Mouse (Mus musculus) liver, embryonic 15.5 days (tissue): ENCODE measurements around the gene Nbeal1. TPM values are rescaled to one million over a fixed set of nuclear protein-coding genes. Genes with fewer than 3 reads are reported as not detected.
"Not testable (repeated sequence)": the region's sequence is repeated elsewhere in the genome, so short reads cannot be mapped to it uniquely, and the experiment has no call there.

Experiments used
- ATAC-seq: fragments of 200-750 bp; cut with Nextera tagmentation; 2 replicates; pipeline ENCODE4 v1.8.0; 2017; ENCODE audit warnings: moderate number of reproducible peaks, mild to moderate bottlenecking, moderate library complexity; ENCODE audit not compliant: insufficient read depth
- H3K27ac ChIP-seq: fragments of 300-500 bp; sonication (generic); replicated peaks from 2 replicates; pipeline ENCODE4 v1.5.1; 2015; ENCODE audit warnings: mild to moderate bottlenecking, inconsistent platforms
- H3K27me3 ChIP-seq: fragments of 300-500 bp; sonication (generic); 2 replicates; pipeline ENCODE4 v1.6.1; 2015; ENCODE audit warnings: mild to moderate bottlenecking, inconsistent platforms
- H3K36me3 ChIP-seq: fragments of 300-500 bp; sonication (generic); replicated peaks from 2 replicates; pipeline ENCODE4 v1.6.1; 2015; ENCODE audit warnings: moderate library complexity, mild to moderate bottlenecking, inconsistent platforms
- H3K4me1 ChIP-seq: fragments of 300-500 bp; sonication (generic); replicated peaks from 2 replicates; pipeline ENCODE4 v1.6.1; 2015; ENCODE audit warnings: inconsistent platforms
- H3K4me2 ChIP-seq: fragments of 300-500 bp; sonication (generic); 2 replicates; pipeline ENCODE4 v1.6.1; 2015; ENCODE audit warnings: moderate library complexity, mild to moderate bottlenecking, inconsistent platforms
- H3K4me3 ChIP-seq: fragments of 300-500 bp; sonication (generic); replicated peaks from 2 replicates; pipeline ENCODE4 v1.5.1; 2015; ENCODE audit warnings: mild to moderate bottlenecking, inconsistent platforms
- H3K9ac ChIP-seq: fragments of 300-500 bp; sonication (generic); 2 replicates; pipeline ENCODE4 v1.6.1; 2015; ENCODE audit warnings: moderate library complexity, mild to moderate bottlenecking, inconsistent platforms
- H3K9me3 ChIP-seq: fragments of 300-500 bp; sonication (generic); replicated peaks from 2 replicates; pipeline ENCODE4 v1.6.1; 2016; ENCODE audit warnings: inconsistent platforms
- WGBS: fragments of 180-500 bp; shearing (Covaris S2); methylation state at CpG from one replicate; pipeline ENCODE4 v1.1.7; 2015; ENCODE audit warnings: mixed read lengths; ENCODE audit not compliant: insufficient replicate concordance; 5-methylcytosine and 5-hydroxymethylcytosine counted together
- polyA plus RNA-seq: library from polyadenylated mRNA; unstranded; fragments of >200 nt; fragmentation: Nextera tagmentation; extraction: Ambion mirVana; gene quantifications from 2 replicates; pipeline ENCODE4 v1.2.1, GENCODE M21; 2015

Nbeal1 gene
- 1.3 and 1.5 TPM in 2 replicates for polyA plus RNA-seq

GRCm38 (mm10) chr1:60179932-60180783, at the start of gene Nbeal1:
TSS of gene Nbeal1 (plus strand) at chr1:60180599.
- H3K4me3 ChIP-seq: peak within 1 kb of the TSS; percentile 82
- peak; percentile 99 for ATAC-seq
- H3K4me2 ChIP-seq: peak within 1 kb of the TSS; percentile 96
- peak within 1 kb of the TSS; percentile 82 for H3K9ac ChIP-seq
- no peaks in the 10 kb centered on the region for H3K36me3 ChIP-seq
- WGBS: 1% methylated on average over 72 of the region's 74 CpGs
- peak within 1 kb of the TSS; percentile 83 for H3K27ac ChIP-seq
- peaks cover 16% of the 10 kb centered on the region for H3K4me1 ChIP-seq
- H3K27me3 ChIP-seq: no peaks in the 10 kb centered on the region
- no peaks in the 10 kb centered on the region for H3K9me3 ChIP-seq

- Histone ChIP-seq H3K36me3 (no peaks in the 10 kb centered on the region), H3K4me1 (no peaks in the 10 kb centered on the region), H3K4me2 (no peak overlapping the region), H3K27me3 (no peaks in the 10 kb centered on the region), H3K4me3 (no peak overlapping the region), H3K9me3 (no peaks in the 10 kb centered on the region), H3K27ac (no peak overlapping the region), H3K9ac (no peak overlapping the region)
- WGBS: 64% methylated on average over 9 of the region's 9 CpGs
- no peak for ATAC-seq
Observed at GRCm38 (mm10) chr1:60137346-60137745, 43.1 kb upstream of the Nbeal1 start.

DNA sequence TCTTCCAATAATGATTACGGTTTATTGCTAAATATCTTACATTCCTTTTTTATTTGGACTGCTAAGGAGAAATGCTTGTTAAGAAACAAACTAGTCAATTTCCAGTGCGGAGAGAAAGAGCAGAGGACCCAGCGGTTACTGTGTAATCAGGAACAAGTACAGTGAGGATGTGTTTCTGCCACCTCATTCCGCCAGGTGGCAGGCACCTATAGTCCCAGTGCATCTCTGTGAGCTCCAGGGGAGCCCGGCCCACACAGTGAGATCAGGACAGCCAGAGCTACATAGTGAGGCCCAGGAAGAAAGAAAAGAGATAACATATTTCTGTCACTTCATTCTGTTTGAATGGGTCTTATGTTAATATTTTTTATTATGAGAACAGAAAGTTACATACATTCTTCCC, 27.7 kb upstream of the Nbeal1 start:
- ATAC-seq: no peak
- Histone ChIP-seq H3K4me3 (no peak overlapping the region), H3K27ac (no peak overlapping the region), H3K4me1 (no peaks in the 10 kb centered on the region), H3K4me2 (no peak overlapping the region), H3K9me3 (no peaks in the 10 kb centered on the region), H3K9ac (no peak overlapping the region), H3K27me3 (no peaks in the 10 kb centered on the region), H3K36me3 (no peaks in the 10 kb centered on the region)
- 66% methylated on average over 5 of the region's 5 CpGs for WGBS

DNA sequence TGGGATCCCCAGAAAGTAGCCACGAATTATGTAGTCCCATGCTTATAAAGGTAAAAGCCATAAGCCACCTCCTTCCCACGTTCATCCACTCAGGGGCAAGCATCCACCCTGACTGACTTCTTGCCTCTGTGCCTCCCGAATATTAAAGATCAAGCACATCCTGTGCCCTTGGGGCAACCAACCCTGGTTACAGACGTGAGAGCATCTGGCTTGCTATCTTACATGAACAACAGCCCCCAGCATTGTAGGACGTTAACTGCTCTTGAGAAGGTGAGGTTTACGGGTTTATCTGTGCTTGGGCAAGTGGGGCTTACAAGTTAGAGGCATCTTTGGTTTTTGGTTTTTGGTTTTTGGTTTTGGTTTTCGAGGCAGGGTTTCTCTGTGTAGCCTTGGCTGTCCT, 23.7 kb upstream of the Nbeal1 start:
- ATAC-seq: no peak
- 41% methylated on average over 7 of the region's 7 CpGs for WGBS
- Histone ChIP-seq H3K4me2 (no peak overlapping the region), H3K4me1 (no peaks in the 10 kb centered on the region), H3K27me3 (no peaks in the 10 kb centered on the region), H3K9me3 (no peaks in the 10 kb centered on the region), H3K9ac (no peak overlapping the region), H3K36me3 (no peaks in the 10 kb centered on the region), H3K27ac (no peak overlapping the region), H3K4me3 (no peak overlapping the region)

GRCm38 (mm10) chr1:60158411-60158810, 22.0 kb upstream of the Nbeal1 start:
- Histone ChIP-seq H3K9me3 (no peaks in the 10 kb centered on the region), H3K4me2 (no peak overlapping the region), H3K4me1 (no peaks in the 10 kb centered on the region), H3K9ac (no peak overlapping the region), H3K36me3 (no peaks in the 10 kb centered on the region), H3K27ac (no peak overlapping the region), H3K27me3 (no peaks in the 10 kb centered on the region), H3K4me3 (no peak overlapping the region)
- 30% methylated on average over 3 of the region's 3 CpGs for WGBS
- ATAC-seq: no peak

DNA sequence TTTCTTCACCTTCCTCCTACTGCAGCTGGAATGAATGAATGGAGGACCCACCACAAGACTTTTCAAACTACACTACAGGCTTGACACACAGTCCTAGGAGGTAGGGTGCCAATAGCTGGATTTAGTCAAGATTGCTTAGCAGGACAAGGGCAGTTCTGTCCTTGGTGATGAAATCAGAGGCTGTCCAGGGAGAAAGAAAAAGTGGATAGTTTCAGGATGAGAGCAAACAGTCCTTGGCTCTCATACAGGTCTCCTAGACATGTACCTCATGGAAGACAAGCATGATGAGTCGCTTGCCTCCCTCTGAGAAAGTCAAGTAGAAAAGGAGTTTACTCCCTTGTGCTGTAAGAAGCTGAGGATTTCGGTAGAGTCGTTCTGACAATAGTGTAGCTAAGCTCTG, 16.7 kb upstream of the Nbeal1 start:
- Histone ChIP-seq H3K4me1 (no peaks in the 10 kb centered on the region), H3K4me3 (no peak overlapping the region), H3K27me3 (no peaks in the 10 kb centered on the region), H3K4me2 (no peak overlapping the region), H3K36me3 (no peaks in the 10 kb centered on the region), H3K27ac (no peak overlapping the region), H3K9me3 (no peaks in the 10 kb centered on the region), H3K9ac (no peak overlapping the region)
- no peak for ATAC-seq
- 64% methylated on average over 3 of the region's 3 CpGs for WGBS

- 62% methylated on average over 2 of the region's 2 CpGs for WGBS
- Histone ChIP-seq H3K4me1 (no peaks in the 10 kb centered on the region), H3K27ac (no peak overlapping the region), H3K36me3 (no peaks in the 10 kb centered on the region), H3K9ac (no peak overlapping the region), H3K4me2 (no peak overlapping the region), H3K27me3 (no peaks in the 10 kb centered on the region), H3K9me3 (no peaks in the 10 kb centered on the region), H3K4me3 (no peak overlapping the region)
- no peak for ATAC-seq
Observed at GRCm38 (mm10) chr1:60169626-60170025, 10.8 kb upstream of the Nbeal1 start.

DNA sequence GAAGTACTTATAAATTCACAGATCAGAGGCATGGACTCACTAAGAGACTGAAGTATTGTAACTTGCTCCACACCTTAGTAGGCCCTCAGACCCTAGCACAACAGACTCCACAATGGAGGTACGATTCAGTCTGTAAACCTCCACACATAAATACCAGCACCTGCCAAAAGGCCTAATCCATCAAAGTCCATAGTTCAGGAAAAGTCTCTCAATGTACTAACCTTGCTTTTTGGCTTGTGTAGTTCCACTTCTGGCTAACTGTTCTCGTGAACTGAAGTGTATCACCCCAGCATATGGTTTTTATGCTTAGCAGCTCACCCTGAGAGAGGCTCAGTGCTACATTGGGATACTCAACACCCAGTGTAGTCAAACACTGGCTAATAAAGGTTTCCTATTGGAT, 10.1 kb upstream of the Nbeal1 start:
- no peak for ATAC-seq
- Histone ChIP-seq H3K4me1 (no peaks in the 10 kb centered on the region), H3K9ac (no peak overlapping the region), H3K36me3 (no peaks in the 10 kb centered on the region), H3K4me3 (no peak overlapping the region), H3K27ac (no peak overlapping the region), H3K9me3 (no peaks in the 10 kb centered on the region), H3K27me3 (no peaks in the 10 kb centered on the region), H3K4me2 (no peak overlapping the region)
- WGBS: 59% methylated on average over 2 of the region's 2 CpGs

GRCm38 (mm10) chr1:60173119-60173518, 7.3 kb upstream of the Nbeal1 start:
- no peaks in the 10 kb centered on the region for H3K4me1 ChIP-seq
- H3K27me3 ChIP-seq: no peaks in the 10 kb centered on the region
- 60% methylated on average over 3 of the region's 3 CpGs for WGBS
- H3K4me3 ChIP-seq: no peak overlapping the region
- H3K4me2 ChIP-seq: no peak overlapping the region
- no peaks in the 10 kb centered on the region for H3K9me3 ChIP-seq
- H3K36me3 ChIP-seq: no peaks in the 10 kb centered on the region
- no peak overlapping the region for H3K27ac ChIP-seq
- H3K9ac ChIP-seq: no peak overlapping the region
- ATAC-seq: no peak

- not testable (repeated sequence) for H3K9me3 ChIP-seq, ATAC-seq, H3K9ac ChIP-seq, H3K27ac ChIP-seq, H3K4me3 ChIP-seq, H3K4me2 ChIP-seq, H3K27me3 ChIP-seq, H3K36me3 ChIP-seq
- peaks cover 16% of the 10 kb centered on the region for H3K4me1 ChIP-seq
- 69% methylated on average over 1 of the region's 1 CpGs for WGBS
Observed at GRCm38 (mm10) chr1:60177814-60178213, 2.6 kb upstream of the Nbeal1 start.

- no peaks in the 10 kb centered on the region for H3K27me3 ChIP-seq
- H3K9me3 ChIP-seq: no peaks in the 10 kb centered on the region
- no peak for ATAC-seq
- no peaks in the 10 kb centered on the region for H3K36me3 ChIP-seq
- peak overlapping the region; percentile 82 for H3K4me3 ChIP-seq
- peak overlapping the region; percentile 37; the same call in 1 of the 2 replicates for H3K9ac ChIP-seq
- peaks cover 16% of the 10 kb centered on the region for H3K4me1 ChIP-seq
- H3K27ac ChIP-seq: no peak overlapping the region
- peak overlapping the region; percentile 96 for H3K4me2 ChIP-seq
- WGBS: 29% methylated on average over 4 of the region's 4 CpGs
Observed at GRCm38 (mm10) chr1:60179376-60179775, 1.0 kb upstream of the Nbeal1 start.
